Mouse (Mus musculus): ENCODE data around the gene Eml2. TPM values are rescaled to one million over a fixed set of nuclear protein-coding genes. Genes with fewer than 3 reads are reported as not detected.

Eml2 gene
- total RNA-seq, 2 experiments from 2014 or later, result 34.3 to 44.4 TPM

GRCm38 (mm10) chr7:19194676-19195075 is 18.5 kb downstream of the Eml2 start:
- intact Hi-C loops (cut with DNase I), result no loop called here
- DNase-seq, result no peak

GRCm38 (mm10) chr7:19196676-19197075 is 20.5 kb downstream of the Eml2 start:
- no peak for DNase-seq
- intact Hi-C loops (cut with DNase I), result loop anchor here (2.0 kb wide), 1 partner anchor 18 kb away; no protein-coding TSS in a partner anchor

GRCm38 (mm10) chr7:19197985-19198384 is 21.8 kb downstream of the Eml2 start:
- peak in 1 of 2 experiments; percentile 50 for DNase-seq
- intact Hi-C loops (cut with DNase I), result loop anchor here (2.0 kb wide), 1 partner anchor 19 kb away; no protein-coding TSS in a partner anchor

GRCm38 (mm10) chr7:19201660-19202059 is 25.4 kb downstream of the Eml2 start:
- intact Hi-C loops (cut with DNase I), result no loop called here
- no peak for DNase-seq

- intact Hi-C loops (cut with DNase I), result no loop called here
- no peak for DNase-seq
These were observed 26.0 kb downstream of the Eml2 start for GRCm38 (mm10) chr7:19202065-19202850.

GRCm38 (mm10) chr7:19208201-19208910 is 32.1 kb downstream of the Eml2 start:
- DNase-seq, result no peak
- intact Hi-C loops (cut with DNase I), result loop anchor here (2.0 kb wide), 1 partner anchor 52 kb away; no protein-coding TSS in a partner anchor

GRCm38 (mm10) chr7:19208944-19209472 is 32.8 kb downstream of the Eml2 start:
- intact Hi-C loops (cut with DNase I), result loop anchor here (1.0 to 2.0 kb wide), 2 partner anchors 31 to 52 kb away; no protein-coding TSS in a partner anchor
- peak; percentile 51 to 63 for DNase-seq

GRCm38 (mm10) chr7:19209494-19209893 is 33.3 kb downstream of the Eml2 start:
- DNase-seq, result no peak
- intact Hi-C loops (cut with DNase I), result loop anchor here (1.0 to 2.0 kb wide), 2 partner anchors 31 to 53 kb away; no protein-coding TSS in a partner anchor

GRCm38 (mm10) chr7:19210010-19210409 is 33.8 kb downstream of the Eml2 start:
- intact Hi-C loops (cut with DNase I), result no loop called here
- DNase-seq, result no peak

GRCm38 (mm10) chr7:19211041-19211675 is 34.9 kb downstream of the Eml2 start:
- intact Hi-C loops (cut with DNase I), result no loop called here
- no peak for DNase-seq

- intact Hi-C loops (cut with DNase I), result loop anchor here (2.0 kb wide), 1 partner anchor 15 kb away; no protein-coding TSS in a partner anchor
These were observed 36.0 kb downstream of the Eml2 start, which contains the start of gene Gpr4 for GRCm38 (mm10) chr7:19211996-19212755. Gene Gpr4, plus strand, starts transcription at chr7:19212538.

GRCm38 (mm10) chr7:19213385-19213784 is 37.2 kb downstream of the Eml2 start:
- no peak for DNase-seq
- intact Hi-C loops (cut with DNase I), result loop anchor here (2.0 kb wide), 1 partner anchor 13 kb away; no protein-coding TSS in a partner anchor

More at GRCm38 (mm10) chr7:19211996-19212755, 36.0 kb downstream of the Eml2 start, which contains the start of gene Gpr4:
- peak; percentile 51 to 54 for DNase-seq

GRCm38 (mm10) chr7:19214369-19214768 is 38.1 kb downstream of the Eml2 start:
- intact Hi-C loops (cut with DNase I), result no loop called here
- DNase-seq, result no peak

- no peak for DNase-seq
These were observed 38.7 kb downstream of the Eml2 start for GRCm38 (mm10) chr7:19214940-19215339.

GRCm38 (mm10) chr7:19217492-19217891 is 41.3 kb downstream of the Eml2 start:
- no peak for DNase-seq
- intact Hi-C loops (cut with DNase I), result no loop called here

More at GRCm38 (mm10) chr7:19214940-19215339, 38.7 kb downstream of the Eml2 start:
- intact Hi-C loops (cut with DNase I), result no loop called here

- DNase-seq, result no peak
- intact Hi-C loops (cut with DNase I), result no loop called here
These were observed 41.7 kb downstream of the Eml2 start for GRCm38 (mm10) chr7:19217944-19218343.

- DNase-seq, result no peak
- intact Hi-C loops (cut with DNase I), result no loop called here
These were observed 43.8 kb downstream of the Eml2 start for GRCm38 (mm10) chr7:19220061-19220460.

GRCm38 (mm10) chr7:19222189-19222588 is 46.0 kb downstream of the Eml2 start:
- intact Hi-C loops (cut with DNase I), result no loop called here
- DNase-seq, result no peak

GRCm38 (mm10) chr7:19222875-19223274 is 46.7 kb downstream of the Eml2 start:
- DNase-seq, result no peak
- intact Hi-C loops (cut with DNase I), result no loop called here

GRCm38 (mm10) chr7:19224933-19225332 is 48.7 kb downstream of the Eml2 start:
- DNase-seq, result no peak

More at GRCm38 (mm10) chr7:19224933-19225332, 48.7 kb downstream of the Eml2 start:
- intact Hi-C loops (cut with DNase I), result loop anchor here (5.0 kb wide), 1 partner anchor 137 kb away; no protein-coding TSS in a partner anchor
